Mouse (Mus musculus): ENCODE results near the gene Scly.

Gene Scly

DNA sequence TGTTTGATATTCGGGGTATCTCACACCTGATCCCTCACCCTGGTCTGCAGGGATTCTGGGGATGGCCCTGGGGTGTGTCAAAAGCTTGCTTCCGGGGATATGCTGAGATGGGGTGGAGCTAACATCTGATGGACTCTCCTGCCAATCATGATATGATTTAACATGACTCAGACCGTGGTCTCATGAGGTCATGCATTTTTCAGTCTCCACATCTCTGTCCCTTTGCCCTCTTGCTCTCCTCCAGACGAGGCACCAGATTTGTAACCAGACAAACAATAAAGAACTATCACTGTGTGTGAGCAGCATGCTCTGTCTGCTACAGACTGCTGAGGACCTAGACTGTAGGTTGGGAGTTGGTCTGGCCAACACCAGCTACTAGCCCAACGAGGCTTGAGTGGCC, 64.0 kb downstream of the Scly start:
- no peak for DNase-seq (ENCODE audit: low spot score)

DNA sequence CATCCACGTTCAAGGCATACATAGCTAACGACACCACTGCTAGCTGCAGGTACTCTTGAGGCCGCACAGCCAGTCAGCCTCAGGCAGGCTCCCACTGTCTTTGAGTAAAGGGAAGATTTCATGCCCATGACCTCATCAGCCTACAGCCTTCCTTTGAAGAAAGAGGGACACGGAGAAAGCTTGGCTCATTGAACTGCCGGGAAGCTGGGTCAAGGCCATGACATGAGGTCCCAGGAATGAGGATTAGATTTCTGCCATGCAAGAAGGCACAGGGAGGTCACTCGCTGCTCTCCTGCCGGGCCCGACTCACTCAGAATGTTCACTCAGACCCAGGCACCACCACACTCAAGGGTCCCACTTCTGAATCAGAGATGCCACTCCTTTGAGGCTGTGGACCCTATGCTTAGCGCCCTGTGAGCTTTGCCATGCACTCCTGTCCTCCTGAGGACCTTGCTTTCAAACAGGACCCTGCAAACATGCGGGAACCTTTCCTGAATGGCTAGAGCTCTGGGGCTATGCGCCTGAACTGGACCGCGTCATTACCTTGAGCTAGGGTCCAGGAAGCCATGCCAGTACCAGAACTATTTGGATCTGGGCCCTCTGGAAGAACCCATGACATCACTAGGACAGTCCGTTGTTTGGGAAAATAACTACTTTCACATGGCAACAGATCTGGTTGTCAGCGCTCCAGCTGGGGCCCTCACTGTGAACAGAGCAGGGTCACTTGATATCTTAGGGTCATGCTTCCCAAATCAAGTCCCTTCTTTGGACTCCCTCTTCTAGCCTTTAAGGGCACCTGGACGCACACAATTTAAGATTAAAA, 66.9 kb downstream of the Scly start:
- no peak for DNase-seq (ENCODE audit: low spot score)

DNA sequence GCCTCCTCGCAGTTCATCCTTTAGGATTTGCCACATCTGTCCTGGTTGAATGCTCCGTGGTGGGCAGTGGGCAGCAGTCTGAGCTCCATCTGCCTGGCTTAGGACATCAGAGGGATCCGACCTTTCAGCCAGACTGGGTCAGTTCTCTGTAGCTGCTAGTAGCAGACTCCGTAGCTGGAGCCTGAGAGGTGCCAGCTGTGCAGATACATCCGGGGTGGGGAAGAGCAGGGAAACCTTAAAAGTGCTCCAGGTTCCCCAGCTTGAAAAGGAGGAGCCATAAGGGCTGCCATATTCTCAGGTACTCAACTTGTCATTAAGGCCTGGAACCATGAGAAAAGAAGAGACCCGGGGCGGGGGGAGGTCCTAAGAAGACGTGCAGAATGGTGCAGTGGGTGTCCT, 67.7 kb downstream of the Scly start:
- DNase-seq (ENCODE audit: low spot score): no peak

DNA sequence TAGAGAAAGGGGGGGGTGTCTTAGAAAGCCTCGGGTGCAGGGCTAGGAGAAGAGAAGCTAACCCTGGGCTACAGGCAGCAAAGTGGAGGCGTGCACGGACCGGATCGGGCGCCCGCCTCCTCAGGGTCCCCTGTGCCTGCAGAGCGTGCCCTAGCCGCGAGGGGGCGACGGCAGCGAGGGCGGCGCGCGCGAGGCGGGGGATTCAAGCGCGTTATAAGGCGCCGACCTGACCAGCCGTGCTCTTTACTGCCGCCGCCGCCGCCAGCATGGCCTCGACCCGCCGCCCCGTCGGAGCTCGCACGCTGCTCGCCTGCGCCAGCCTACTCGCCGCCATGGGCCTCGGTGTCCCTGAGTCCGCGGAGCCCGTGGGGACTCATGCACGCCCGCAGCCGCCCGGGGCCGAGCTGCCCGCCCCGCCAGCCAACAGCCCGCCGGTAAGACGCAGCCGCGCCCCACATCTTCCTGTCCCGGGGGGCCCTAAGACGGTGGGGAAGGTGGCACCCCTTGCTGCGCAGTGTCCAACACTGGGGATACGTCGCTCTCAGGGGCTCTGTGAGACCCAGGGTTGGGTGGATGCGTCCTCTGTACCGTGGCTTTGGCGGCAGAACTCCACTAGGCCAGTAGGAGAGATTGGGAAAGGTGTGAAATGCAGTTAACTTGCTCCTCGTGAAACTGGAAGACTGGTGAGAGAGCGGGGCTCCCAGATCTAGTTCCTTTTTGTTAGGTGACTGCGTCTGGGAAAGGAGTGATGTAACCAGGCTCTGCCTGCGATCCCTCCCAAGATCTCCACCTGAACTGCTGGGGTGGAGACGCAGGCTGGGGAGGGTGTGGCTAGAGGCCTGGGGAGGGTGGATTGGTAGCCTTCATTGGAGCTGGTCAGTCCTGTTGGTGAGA, 68.3 kb downstream of the Scly start, which contains the start of gene Erfe:
Gene Erfe (plus strand): TSS at position 216 of the 894 bp plus-strand sequence.
- peak; percentile 84 for DNase-seq (ENCODE audit: low spot score)

DNA sequence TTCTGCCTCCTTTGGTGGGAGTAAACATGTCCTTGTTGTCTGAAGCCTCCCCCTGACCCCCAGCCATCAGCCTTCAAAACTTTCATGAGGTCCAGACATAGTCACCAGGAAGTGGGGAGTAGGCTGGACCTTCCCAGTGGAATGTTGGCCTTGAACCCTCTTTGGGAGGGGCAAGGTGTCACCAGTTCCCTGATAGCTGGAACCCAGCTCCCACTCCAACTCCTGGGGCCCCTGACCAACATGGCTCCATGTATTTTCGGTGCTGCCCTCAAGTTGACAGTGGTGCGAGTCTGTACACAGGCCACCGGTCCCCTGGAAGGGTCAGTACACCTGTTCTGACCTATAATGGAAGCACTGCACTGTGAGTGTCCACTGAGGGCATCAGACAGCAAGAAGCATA, 69.2 kb downstream of the Scly start:
- no peak for DNase-seq (ENCODE audit: low spot score)

DNA sequence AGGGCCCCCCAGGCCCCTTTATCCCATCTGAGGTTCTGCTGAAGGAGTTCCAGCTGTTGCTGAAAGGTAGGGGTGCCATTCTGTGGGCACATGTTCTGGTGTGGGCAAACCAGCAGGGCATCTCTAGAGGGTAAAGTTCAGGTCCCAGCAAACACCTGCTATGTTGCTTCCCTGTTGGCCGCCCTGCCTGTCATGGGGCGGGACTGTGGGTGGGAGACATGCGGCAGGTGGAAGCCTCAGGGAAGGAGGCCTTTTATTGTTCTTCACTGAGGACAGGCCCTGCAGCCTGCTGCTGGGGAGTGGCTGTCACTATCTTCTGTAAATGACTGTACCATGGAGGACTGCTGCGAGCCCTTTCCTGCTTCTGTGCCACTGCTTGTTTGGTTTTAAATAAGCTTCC, 71.3 kb downstream of the Scly start:
- DNase-seq (ENCODE audit: low spot score): no peak

DNA sequence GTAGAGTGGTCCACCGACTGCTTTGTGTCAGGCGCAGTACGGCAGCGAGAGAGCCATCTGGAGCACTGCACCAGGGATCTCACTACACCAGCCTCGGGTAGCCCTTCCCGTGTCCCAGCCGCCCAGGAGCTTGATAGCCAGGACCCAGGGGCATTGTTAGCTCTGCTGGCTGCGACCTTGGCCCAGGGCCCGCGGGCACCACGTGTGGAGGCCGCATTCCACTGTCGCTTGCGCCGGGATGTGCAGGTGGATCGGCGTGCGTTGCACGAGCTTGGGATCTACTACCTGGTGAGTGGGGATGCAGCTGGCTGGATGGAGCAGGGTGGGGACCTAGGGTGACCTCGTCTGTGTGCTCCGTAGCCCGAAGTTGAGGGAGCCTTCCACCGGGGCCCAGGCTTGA, 71.9 kb downstream of the Scly start:
- no peak for DNase-seq (ENCODE audit: low spot score)

All from embryo, embryonic 10.5 days (tissue).